Mouse (Mus musculus) ES-E14 (cell line): ENCODE data around the gene Bpifa5.

ENCODE experiments used
- CHD2 ChIP-seq: IDR thresholded peaks from 2 replicates; pipeline ENCODE4 v1.6.1; 2014; ENCODE audit warnings: mild to moderate bottlenecking, low read depth, low read length, inconsistent platforms
- HCFC1 ChIP-seq: IDR thresholded peaks from 2 replicates; pipeline ENCODE4 v1.6.1; 2012; ENCODE audit warnings: low read length, inconsistent platforms, borderline replicate concordance; ENCODE audit not compliant: insufficient read depth
- MAFK ChIP-seq: IDR thresholded peaks from 2 replicates; pipeline ENCODE4 v1.6.1; 2014; ENCODE audit warnings: mild to moderate bottlenecking, low read depth, low read length, inconsistent platforms; ENCODE audit not compliant: insufficient read depth
- ZC3H11A ChIP-seq: IDR thresholded peaks from 2 replicates; pipeline ENCODE4 v1.6.1; 2012; ENCODE audit warnings: low read depth, mild to moderate bottlenecking, inconsistent platforms, low read length, borderline replicate concordance
- ZNF384 ChIP-seq: IDR thresholded peaks from 2 replicates; pipeline ENCODE4 v1.6.1; 2012; ENCODE audit warnings: low read depth, low read length, inconsistent platforms

DNA sequence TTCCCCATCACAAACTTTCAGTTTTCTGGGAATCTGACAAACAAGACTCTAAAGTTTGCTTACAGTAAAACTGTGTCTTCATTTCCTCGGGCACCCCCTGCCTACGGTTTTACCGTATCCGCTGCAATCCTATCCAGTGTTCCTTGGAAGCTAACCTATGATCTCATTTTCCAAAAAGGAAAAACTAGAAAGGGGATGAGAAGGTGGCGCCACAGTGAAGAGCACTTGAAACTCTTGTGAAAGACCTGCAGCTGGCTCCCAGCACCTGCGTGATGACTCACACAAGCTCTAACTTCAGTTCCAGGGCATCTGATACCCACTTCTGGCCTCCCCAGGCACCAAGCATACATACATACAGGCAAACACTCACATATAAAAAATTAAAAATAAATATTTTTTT, 22.9 kb downstream of the Bpifa5 start:
- TF ChIP-seq ZNF384, result no peak
- no peak for TF ChIP-seq MAFK
- no peak for TF ChIP-seq CHD2
- no peak for TF ChIP-seq HCFC1
- no peak for TF ChIP-seq ZC3H11A
